Mouse (Mus musculus) gastrocnemius, adult 2 months (tissue): Measurements from ENCODE around the gene Ubash3b. TPM values are rescaled to one million over a fixed set of nuclear protein-coding genes. Genes with fewer than 3 reads are reported as not detected.

Experiments
- DNase-seq: peaks from one replicate; pipeline ENCODE4 v3.0.0; 2022
- H3K27ac ChIP-seq: fragments of 200-600 bp; 2 replicates; pipeline ENCODE4 v1.8.1; 2022; ENCODE audit warnings: mild to moderate bottlenecking
- H3K4me3 ChIP-seq: fragments of 200-600 bp; 2 replicates; pipeline ENCODE4 v1.8.1; 2022; ENCODE audit warnings: mild to moderate bottlenecking, moderate library complexity
- CTCF ChIP-seq: fragments of 200-600 bp; IDR thresholded peaks from 2 replicates; pipeline ENCODE4 v1.8.1; 2022; ENCODE audit warnings: antibody characterized with exemption, mild to moderate bottlenecking, moderate library complexity
- intact Hi-C: fragments of 180-260 bp; cut with DNase I; formaldehyde crosslinking; loops from one replicate; pipeline ENCODE4 v1.15.1; 2025
- long read RNA-seq, 2 experiments: library from polyadenylated mRNA; stranded (forward); transcript quantifications; one replicate each; pipeline ENCODE4 v2.0.0; 2021
- total RNA-seq, 2 experiments: library from RNA; stranded (reverse); gene quantifications; 2 replicates each; pipeline ENCODE4 v1.2.3; 2021

Ubash3b gene
- under 1 TPM; 0.33 to 0.45 TPM for total RNA-seq
- long read RNA-seq, experiment 1, result 0 reads
- long read RNA-seq, experiment 2, full-length matches to known transcripts, result 1 of 1 reads
- long read RNA-seq, experiment 2, partial matches to known transcripts, result 0 of 1 reads
- long read RNA-seq, experiment 2, other reads (novel, unspliced or antisense), result 0 of 1 reads

DNA sequence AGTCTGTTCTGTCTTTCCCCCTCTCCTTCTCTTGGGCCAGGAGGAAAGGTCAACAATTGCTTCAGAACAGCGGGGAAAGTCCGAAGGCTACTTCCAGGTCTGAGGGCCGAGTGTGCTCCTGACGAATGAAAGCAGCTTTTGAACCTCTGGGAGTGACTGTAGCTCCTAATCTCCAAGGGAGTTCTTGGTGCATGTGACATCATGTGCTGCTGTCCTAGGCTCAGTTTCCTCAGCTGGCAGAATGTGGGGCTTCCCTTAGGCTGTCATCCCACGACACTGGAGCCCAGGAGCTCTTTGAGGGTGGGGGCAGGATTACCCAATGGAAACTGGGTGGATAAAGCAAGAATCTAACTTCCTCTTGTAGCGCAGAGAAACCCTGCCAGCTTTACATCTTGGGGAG is at the start of gene Ubash3b:
Gene Ubash3b, minus strand, starts transcription at position 285 of the 400 bp plus-strand sequence.
- Histone ChIP-seq H3K4me3 (no peak within 1 kb of the TSS), H3K27ac (no peak within 1 kb of the TSS)
- TF ChIP-seq CTCF, result no peak
- no peak for DNase-seq
- intact Hi-C loops, result no loop called here

DNA sequence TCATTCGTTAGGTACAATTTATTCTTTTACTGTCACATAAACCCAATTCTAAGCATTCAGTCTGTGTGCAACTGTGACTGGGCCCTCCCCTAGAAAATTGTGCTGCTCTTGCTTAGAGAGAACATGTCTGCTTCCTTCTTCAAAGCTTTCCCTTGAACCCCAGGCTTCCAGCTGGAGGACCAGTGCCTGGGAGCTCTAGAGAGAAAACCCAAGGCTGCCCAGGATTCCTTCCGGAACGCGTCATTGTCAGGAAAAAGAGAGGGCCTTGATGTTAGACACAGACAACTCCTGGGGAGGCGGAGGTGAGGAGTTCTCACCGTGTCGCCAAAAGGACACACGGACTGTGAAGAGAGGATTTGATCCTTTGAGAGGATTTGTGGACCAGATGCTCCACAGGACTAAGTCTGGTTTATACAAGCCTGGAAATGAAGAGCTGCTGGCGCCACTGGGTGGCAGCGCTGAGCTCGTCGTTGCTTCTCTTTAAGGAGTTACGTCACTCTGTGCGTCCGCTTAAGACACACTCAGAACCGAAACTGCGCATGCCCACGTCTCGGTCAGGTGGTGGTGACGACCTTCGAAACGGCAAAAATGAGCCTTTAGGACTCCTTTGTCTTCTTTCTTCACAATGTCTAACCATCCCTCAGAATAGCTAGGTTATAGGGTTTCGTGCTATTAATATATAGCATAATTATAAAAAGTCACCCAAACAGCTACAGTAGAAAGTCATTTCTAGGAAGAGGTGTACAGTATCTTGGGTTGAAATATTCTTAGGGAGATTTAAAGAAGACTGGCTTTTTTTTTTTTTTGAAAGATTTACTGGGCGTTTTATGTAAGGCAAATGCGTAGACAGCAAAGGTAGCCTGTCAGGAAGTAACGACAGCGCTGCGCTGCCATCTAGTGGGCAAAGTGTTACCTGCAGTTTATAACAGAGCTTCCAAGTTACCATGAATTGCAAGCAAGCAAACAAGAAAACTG is 45.9 kb upstream of the Ubash3b start:
- Histone ChIP-seq H3K4me3 (peak overlapping the region; percentile 77), H3K27ac (peak overlapping the region; percentile 98)
- intact Hi-C loops, result no loop called here
- TF ChIP-seq CTCF, result peak; percentile 81
- DNase-seq, result peak; percentile 95

DNA sequence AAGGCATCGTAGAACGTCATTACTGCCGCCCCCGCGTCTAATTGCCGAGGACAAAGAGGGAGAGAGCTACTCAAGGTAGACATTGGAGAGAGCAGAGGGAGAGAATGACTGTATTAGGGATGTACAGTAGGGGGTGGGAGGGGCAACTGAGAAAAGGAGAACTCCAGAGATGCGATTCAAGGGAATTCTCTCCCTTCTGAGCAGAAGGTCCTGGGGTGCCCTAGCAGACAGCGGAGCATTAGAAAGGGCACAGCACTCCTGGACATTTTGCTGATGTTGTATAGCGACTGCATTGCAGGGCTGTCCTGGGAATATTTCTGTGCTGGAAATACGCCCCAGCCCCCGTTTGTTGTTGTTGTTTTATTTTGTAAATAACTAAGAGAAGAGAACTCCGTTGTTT is 45.2 kb upstream of the Ubash3b start:
- Histone ChIP-seq H3K27ac (peak overlapping the region; percentile 98; the same call in 1 of the 2 replicates), H3K4me3 (no peak overlapping the region)
- intact Hi-C loops, result no loop called here
- no peak for DNase-seq
- no peak for TF ChIP-seq CTCF

DNA sequence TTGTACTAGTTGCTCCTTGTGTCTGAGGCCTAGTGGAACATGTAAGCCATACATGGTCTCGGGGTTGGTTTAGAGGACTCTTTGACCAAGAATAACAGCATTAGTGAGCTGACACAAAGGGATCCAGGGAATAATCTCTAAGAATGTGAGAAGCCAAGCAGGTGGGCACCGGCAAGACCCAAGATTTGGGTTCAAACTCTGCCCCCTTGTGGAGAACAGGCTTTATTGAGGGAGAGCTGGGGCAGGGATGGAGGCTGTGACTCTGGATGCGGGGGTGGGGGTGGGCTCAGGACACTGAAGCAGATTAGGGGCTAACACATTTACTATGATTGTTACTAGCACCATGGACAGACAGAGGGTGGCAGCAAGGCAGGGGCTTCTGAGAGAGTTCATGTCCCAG is 43.8 kb upstream of the Ubash3b start:
- no peak for DNase-seq
- intact Hi-C loops, result no loop called here
- Histone ChIP-seq H3K27ac (no peak overlapping the region), H3K4me3 (no peak overlapping the region)
- TF ChIP-seq CTCF, result no peak

DNA sequence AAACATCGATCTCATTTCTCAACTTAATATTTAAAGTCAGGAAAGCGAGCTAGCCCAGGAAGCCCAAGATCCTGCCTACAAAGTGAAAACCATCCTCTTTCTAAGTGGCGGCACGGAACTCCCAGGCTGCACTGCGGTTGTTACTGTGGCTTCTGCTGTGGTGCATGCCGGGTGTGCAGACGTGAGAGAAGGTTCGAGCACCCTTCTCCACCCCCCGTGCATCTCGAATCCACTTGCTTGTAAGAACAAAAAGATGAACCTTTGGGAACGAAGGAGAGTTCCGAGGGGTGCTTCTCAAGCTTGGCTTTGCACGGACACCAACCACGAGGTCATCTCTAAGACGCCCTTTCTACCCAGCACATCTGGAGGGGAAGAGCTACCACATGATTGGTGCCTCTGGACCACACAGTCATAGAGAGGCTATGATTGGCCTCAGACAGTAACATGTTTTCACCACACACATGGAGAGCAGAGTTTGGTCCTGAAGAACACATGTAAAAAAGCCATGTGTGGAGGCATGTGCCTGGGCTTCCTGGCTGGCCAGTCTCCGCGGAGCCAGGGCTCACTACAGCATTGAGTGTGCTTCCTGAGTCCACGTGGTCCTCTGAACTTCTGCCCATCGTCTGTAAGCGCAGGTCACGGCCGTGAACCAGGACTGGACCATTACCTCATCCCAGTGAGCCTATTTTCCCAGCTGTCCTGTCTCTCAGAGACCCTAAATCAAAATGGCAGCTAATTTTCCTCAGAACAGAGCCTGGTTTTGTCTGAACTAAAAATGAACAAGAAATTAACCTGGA is 38.2 kb upstream of the Ubash3b start:
- no peak overlapping the region for H3K4me3 ChIP-seq
- TF ChIP-seq CTCF, result no peak
- intact Hi-C loops, result no loop called here
- H3K27ac ChIP-seq, result no peak overlapping the region
- DNase-seq, result no peak

DNA sequence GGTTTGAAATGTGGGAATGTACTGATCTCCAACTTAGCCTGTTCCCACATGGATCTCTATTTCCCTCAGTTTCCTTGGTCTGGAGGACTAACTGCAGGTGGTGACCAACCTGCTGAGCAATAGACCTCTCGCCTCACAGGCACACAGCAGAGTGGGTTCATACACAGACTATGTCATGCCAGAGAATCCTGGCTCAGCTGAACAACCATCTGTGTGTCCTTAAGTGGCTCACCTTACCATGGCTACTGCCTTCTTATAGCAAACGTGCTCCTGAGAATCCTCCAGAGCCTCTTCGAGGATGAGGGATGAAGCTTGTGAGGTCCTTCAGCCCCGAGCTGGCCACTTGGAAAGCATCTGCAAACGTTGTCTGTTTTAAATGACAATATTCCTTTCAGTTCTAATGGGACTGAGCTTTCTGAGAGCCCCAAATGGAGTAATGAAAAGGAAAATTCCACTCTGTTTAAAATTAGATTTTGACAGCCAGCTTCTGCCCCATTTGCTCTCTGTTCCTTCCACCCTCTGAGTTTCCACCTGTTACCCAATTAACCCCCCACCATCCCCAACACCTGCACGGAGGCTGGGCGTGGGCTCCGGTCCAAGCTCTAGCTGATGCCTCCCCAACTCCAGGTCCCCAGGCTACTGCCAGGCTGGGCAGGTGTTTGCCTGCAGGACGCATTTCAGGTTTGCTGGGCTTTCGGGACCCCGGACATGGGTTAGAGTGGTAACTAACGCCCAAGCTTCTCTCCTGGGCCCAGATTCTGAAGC is 37.2 kb upstream of the Ubash3b start:
- Histone ChIP-seq H3K27ac (no peak overlapping the region), H3K4me3 (no peak overlapping the region)
- TF ChIP-seq CTCF, result no peak
- intact Hi-C loops, result no loop called here
- DNase-seq, result no peak

DNA sequence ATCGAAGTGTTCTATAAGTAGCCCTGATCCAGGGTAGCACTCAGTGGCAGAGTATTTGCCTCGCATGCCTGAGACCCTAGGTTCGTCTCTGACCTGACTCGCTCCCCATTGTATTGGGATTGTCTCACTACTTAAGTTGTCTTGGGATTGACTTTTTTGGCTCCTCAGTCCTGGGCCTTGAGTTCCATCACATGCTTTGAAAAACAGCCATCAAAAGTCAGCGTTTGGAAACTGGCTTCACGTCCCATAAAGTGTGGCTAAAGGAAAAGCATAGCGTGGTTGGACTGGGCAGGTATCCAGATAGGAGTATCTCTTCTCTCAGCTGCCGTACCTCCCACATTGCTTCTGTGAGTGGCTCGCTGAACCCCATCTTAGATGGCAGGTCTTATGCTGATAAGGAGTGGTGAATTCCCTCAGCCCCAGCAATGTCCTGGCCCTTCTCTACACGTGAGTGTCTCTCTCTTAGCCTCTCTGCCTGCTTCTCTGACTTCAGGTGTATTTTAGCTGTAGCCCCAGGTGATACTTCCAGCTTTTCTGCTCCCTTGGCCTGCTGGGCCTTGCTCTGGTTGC is 34.3 kb upstream of the Ubash3b start:
- H3K27ac ChIP-seq, result no peak overlapping the region
- intact Hi-C loops, result no loop called here
- DNase-seq, result no peak
- TF ChIP-seq CTCF, result no peak
- no peak overlapping the region for H3K4me3 ChIP-seq

DNA sequence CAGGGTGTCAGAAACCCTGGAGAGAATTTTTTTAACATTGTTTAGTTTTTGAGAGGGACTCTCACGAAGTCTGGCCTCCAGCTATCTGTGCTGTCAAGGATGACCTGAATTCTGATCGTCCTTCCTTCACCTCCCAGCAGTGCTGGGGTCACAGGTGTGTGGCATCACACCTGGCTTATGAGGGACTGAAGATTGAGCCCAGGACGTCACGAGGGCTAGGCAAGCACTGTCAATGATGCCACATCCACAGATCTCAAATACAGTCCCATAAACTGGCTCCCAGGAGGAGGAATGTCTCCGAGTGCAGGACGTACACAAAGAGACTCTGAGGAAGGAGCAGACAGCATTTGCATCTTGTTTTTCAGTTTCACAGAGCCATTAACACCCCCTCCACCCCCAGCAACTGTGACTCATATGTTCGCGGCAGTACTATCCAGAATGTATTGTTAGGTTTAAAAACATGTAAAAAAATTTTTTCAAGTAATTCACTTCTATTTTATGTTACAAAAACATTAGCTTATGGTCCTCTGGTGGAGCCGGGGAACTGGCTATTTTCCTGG is 30.2 kb upstream of the Ubash3b start:
- intact Hi-C loops, result loop anchor here (1.0 to 2.0 kb wide), 3 partner anchors 147 to 357 kb away; no protein-coding TSS in a partner anchor
- no peak for TF ChIP-seq CTCF
- no peak for DNase-seq
- H3K27ac ChIP-seq, result no peak overlapping the region
- no peak overlapping the region for H3K4me3 ChIP-seq

DNA sequence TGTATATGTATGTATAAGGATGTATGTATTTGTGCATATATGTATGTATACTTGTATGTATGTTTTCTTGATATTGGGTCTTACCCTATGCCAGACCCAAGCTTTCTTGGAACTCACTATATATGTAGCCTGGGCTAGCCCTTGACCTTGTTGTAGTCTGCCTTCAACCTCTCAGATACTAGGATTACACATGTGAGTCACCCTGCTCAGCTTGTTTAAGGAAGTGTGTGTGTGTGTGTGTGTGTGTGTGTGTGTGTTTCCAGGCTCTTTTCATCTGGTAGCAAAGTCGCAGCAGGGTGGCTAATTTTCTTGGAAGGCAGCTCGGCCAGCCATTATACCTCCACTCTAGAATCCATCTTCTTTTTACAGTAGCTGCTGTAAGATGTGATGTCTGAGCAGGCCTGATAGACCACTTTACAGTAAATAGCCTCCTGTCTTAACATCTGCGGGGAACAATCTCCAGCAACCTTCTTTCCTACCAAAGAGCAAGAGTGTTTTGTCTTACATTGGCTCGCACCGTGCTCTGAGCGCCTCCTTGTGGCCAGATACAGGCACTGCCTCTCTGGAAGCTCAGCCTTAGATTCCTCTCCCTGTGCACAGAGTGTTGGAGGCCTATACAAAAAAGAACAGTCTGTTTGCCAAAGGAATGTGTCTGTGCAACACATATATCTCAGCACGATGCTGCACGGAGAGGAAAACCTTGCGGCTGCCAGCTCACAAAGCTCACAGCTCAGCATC is 29.4 kb upstream of the Ubash3b start:
- peak; percentile 74 for DNase-seq
- TF ChIP-seq CTCF, result no peak; the same call in 1 of the 2 replicates
- Histone ChIP-seq H3K4me3 (no peak overlapping the region), H3K27ac (no peak overlapping the region)
- intact Hi-C loops, result loop anchor here (1.0 to 2.0 kb wide), 3 partner anchors 147 to 357 kb away; no protein-coding TSS in a partner anchor

DNA sequence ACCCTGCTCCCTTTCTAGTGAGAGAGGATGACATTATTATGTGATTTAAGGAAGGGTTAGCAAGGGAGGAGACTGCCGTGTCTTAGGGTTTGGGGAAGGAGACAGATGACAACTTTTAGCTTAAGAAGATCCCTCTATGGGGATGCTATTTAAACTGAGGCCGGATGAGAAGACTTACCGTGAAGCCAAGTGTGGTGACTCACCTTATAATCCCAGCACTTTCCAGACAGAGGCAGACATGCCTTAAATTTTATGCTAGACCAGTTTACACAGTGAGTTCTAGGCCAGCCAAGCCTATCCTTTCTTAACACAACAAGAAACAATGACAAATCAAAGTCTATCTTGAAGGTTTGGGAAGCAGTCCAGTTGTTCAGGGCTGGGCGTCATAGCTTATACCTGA is 26.4 kb upstream of the Ubash3b start:
- intact Hi-C loops, result no loop called here
- no peak for DNase-seq
- no peak overlapping the region for H3K4me3 ChIP-seq

DNA sequence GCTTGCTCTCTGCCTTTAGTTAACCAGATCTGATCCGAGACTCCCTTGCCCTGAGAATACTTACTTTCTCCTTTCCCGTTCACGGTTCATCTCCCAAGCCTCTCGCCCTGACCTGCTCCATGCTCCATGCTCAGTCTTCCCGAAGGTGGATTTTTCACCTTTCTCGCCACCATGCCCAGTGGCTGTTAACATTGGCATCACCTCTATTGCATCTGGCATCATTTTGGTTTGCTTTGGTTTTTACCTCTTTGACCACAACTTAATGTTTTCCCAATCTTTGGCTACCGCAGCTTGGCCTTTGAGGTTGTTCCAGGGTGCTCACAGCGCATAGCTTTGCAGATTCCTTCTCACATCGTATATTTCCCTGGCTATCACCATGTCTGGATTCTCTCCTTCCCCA is 26.0 kb upstream of the Ubash3b start:
- DNase-seq, result no peak
- Histone ChIP-seq H3K4me3 (no peak overlapping the region), H3K27ac (no peak overlapping the region)
- no peak for TF ChIP-seq CTCF
- intact Hi-C loops, result no loop called here

More for the DNA sequence above, 26.4 kb upstream of the Ubash3b start:
- no peak for TF ChIP-seq CTCF
- no peak overlapping the region for H3K27ac ChIP-seq
